ENCODE assay signal across 8 mouse cellular contexts in genomic region chr6:51697754-51698153, GRCm38 (mm10).
"Had no signal": no experiment of that assay in that cellular context is flagged by ENCODE, and none has a peak within 500 bp of the region (broad histone marks: within the 10 kb centered on the region; RNA-seq: fewer than 3 reads in every experiment).

No protein-coding gene starts in this region.

- DNase-seq: liver, postnatal 0 days; lung, adult 2 months; lung, postnatal 14 days; lung, postnatal 36 days; right cerebral cortex, postnatal 14 days; thymus, adult 2 months; thymus, postnatal 25 days; thymus, postnatal 4 days had no signal
